Mouse (Mus musculus): ENCODE data around the gene Abca17. TPM values are rescaled to one million over a fixed set of nuclear protein-coding genes. Genes with fewer than 3 reads are reported as not detected.

Gene Abca17
- total RNA-seq, 2 experiments from 2014 or later, result not detected

DNA sequence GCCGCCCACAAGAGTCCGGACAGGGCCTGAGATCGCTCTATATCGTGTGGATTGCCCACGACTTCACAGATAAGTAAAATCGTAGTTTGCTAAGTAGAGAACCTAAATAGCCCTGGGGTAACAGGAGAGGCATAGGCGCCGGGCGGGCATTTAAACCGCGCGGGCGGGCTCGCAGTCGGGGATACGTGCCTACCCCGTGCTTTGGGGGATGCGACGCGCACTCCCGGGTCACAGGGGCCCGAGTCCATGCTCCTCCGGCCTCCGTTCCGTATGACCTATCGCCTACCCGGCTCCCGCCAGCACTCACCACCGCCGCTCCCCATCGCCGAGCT, 99.9 kb downstream of the Abca17 start:
- intact Hi-C loops (cut with DNase I), result no loop called here
- DNase-seq, result no peak

DNA sequence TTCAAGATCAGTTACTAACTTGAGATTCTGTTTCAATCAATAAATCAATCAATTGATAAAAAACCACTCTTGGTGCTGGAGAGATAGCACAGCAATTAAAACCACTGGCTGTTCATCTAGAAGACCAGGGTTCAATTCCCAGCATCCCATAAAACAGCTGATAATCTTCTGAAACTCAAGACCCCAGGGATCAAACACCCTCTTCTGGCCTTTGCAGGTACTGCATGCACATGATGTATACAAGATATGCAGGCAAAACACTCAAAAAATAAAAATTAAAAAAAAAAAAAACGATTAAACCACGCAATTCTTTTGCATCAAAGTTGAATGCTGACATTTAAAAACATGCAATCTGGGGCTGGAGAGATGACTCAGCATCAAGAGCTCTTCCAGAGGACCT, 102.2 kb downstream of the Abca17 start:
- intact Hi-C loops (cut with DNase I), result no loop called here
- no peak for DNase-seq

DNA sequence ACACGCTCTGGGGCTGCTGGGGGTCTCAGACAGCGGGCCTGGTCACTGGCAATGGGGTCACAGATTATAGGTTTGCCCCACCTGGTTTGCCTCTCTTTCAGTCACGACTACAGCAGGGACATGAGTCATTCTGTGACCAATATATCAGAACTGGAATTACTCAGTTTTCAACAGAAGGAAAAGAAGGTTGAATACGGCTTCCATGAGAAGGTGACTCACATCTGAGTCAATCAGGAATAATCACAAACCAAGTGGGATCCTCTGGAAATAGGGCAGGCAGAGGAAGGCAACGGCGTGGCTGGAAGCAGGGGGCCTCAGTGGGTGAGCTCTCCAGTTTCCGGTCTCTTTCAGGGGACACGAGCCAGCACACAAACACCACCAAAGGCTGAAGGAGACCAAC, 106.8 kb downstream of the Abca17 start:
- DNase-seq, result no peak
- intact Hi-C loops (cut with DNase I), result loop anchor here (5.0 kb wide), 1 partner anchor 72 kb away; no protein-coding TSS in a partner anchor

DNA sequence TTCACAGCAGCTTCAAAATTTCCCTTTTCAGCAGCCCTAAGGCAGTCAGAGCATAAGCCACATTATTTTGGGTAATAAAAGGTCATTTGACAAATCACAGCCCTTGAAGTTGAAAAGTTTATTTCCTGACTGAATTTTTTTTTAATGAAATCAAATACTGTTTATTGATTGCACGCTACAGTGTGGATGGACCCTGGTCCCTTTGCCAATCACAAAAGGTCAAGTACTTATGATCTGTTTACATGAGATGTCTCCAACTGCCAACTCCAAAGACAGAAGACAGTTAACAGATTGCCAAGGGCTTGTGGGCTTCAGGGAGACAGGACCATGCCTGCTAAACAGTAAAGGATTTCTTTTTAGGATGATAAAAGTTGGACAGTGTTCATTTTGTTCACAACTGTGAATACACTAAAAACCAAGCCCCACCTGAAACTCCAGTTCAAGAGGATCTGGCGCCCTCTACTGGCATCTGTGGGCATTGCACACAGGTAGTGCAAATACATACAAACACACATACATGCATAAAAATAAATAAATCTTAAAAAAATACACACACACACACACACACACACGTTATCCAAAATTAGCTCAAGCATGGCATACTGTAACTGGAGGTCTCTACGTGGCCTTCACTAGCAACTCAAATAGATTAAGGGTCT, 107.4 kb downstream of the Abca17 start:
- intact Hi-C loops (cut with DNase I), result loop anchor here (5.0 kb wide), 1 partner anchor 71 kb away; no protein-coding TSS in a partner anchor
- DNase-seq, result no peak

DNA sequence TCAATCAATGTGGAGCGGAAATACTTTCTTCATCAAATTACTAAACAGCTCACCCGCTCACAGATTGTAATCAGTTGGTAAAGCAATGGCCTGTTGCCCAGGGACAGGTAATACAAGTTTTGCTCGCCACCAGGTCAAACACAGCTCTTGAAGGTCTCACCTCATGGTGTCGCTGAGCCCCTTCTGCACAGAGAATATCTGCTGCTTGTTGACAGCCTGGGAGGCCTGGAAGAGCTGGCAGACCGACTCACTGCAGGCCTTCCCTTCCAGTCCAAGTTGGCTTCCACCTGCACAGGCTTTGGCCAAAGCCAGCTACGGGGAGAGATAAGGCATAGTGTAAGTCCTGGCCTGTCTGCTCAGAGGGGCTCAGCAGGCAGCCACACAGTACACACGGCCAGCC, 113.9 kb downstream of the Abca17 start:
- intact Hi-C loops (cut with DNase I), result no loop called here
- no peak for DNase-seq

DNA sequence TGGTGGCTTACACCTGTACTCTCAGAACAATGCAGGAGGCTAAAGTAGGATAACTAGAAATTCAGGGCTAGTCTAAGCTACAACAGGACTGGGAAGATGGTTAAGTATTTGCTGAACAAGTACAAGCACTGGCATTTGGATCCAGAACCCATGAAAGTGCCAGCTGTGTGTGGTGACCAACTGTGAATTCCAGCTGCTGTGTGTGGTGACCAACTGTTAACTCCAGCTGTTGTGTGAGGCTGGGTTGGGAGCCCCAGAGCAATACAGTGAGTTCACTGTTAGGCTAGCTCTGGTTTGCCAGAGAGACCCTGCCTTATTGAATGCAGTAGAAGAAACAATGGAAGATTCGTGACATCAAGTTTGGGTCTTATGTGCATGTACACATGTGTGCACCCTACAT, 114.4 kb downstream of the Abca17 start:
- DNase-seq, result no peak
- intact Hi-C loops (cut with DNase I), result no loop called here

DNA sequence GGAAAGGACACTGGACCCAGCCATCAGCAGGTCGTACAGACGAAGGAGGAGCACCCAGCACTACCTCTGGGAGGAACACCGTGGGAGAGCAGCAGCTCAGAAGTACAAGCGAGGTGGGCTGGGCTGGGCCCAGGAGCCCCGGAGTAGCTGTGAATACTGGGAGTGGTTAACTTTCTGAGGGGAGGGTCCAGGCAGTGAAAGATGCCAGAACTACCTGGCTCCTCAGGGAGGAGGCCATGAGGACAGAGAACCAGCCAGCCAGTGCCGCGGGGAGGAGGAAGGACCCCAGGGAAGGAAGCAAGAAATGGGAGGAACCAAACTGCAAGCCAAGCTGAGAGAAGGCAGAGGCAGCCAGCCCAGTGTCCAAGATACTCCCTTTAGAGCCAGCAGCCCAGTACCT, 122.9 kb downstream of the Abca17 start:
- intact Hi-C loops (cut with DNase I), result no loop called here
- DNase-seq, result no peak

DNA sequence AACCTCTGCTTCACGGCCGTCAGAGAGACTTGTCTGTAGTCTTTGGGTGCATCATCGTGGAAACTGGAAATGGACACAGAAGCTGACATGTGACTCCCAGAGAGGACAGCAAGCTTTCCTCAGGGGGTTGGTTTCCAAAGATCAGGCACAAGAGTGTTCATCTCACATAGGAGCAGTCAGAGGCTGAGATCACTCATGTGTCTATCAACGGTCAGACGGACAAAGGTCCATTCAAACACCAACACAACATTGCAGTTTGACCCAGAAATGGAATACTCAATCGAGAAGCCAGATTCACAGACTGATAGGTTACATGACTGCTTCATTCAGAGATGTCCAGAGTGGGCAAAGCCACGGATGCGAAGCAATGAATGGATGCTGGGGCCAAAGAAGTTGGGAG, 124.1 kb downstream of the Abca17 start:
- intact Hi-C loops (cut with DNase I), result no loop called here

DNA sequence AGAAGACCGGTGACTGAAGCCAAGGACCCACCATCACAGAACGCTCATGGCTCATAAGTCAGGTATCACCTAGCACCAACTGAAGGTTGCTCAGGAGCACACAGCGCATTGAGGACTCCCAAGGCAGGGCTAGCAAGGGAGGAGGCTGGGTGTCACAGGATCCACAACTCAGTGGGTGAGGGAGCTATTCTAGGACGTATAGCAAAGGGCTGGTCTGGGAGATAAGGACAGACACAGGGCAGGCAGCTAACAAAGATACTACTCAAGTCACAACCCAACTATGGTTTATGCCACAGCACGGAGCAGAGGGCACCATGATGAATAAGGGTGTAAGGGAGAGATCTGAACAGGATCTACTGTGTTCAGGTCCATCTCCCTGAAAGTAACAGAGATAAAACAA, 125.0 kb downstream of the Abca17 start:
- intact Hi-C loops (cut with DNase I), result no loop called here
- DNase-seq, result no peak

More for the DNA sequence above, 124.1 kb downstream of the Abca17 start:
- DNase-seq, result no peak

DNA sequence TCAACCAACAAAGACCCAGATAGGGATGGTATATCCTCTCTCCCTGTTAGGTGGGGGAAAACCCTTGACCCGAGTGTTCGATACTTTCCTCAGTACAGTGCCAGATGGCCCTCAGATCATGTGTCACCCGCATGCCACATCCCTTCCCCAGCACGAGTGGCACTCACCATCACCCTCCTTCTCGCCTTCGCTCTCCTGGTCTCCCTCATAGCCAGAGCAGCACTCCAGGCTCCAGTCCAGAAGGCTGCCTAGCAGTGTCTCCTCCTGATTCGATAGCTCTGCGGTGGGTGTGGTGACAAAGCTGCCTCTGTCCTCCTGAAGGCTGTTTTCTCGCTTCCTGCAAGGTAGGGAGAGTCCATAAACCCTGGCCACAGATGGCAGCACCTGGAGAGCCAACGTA, 126.1 kb downstream of the Abca17 start:
- no peak for DNase-seq
- intact Hi-C loops (cut with DNase I), result no loop called here

DNA sequence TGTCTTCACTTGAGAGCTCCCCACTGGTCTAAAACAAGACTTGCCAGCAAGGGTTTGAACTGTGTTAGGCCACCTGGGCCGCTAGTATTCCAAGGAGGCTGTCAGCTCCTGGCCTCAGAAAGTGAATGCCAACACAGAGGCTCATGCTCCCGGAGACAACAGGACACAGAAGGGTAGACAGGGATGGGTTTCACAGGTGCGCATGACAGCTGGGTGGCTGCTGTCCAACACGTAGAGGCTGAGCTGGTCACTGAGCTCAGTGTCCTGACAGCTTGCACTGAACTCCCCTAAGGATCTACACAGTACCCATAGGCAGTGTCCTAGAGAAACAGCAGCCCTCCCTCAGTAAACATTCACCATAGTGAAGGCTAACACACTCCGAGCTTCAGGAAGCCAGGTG, 127.4 kb downstream of the Abca17 start:
- DNase-seq, result no peak
- intact Hi-C loops (cut with DNase I), result no loop called here

DNA sequence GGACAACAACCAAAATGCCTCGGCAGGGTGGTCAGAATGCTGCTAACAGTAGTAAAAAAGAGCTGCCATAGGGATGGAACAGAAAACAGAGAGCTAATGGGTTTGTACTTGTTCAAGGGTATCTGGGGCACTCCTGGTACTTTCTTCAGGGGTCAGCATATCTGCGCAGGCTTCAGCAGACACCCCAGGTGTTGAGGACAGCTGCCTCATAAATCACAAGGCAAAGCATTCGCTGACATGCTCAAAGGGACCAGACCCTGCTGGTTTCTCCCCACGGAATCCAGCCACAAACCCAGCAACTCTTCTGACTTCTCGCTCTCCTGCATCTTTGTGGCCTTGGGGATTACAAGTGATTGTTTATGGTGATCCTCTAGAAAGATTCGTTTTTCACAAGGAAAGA, 128.2 kb downstream of the Abca17 start:
- intact Hi-C loops (cut with DNase I), result no loop called here

DNA sequence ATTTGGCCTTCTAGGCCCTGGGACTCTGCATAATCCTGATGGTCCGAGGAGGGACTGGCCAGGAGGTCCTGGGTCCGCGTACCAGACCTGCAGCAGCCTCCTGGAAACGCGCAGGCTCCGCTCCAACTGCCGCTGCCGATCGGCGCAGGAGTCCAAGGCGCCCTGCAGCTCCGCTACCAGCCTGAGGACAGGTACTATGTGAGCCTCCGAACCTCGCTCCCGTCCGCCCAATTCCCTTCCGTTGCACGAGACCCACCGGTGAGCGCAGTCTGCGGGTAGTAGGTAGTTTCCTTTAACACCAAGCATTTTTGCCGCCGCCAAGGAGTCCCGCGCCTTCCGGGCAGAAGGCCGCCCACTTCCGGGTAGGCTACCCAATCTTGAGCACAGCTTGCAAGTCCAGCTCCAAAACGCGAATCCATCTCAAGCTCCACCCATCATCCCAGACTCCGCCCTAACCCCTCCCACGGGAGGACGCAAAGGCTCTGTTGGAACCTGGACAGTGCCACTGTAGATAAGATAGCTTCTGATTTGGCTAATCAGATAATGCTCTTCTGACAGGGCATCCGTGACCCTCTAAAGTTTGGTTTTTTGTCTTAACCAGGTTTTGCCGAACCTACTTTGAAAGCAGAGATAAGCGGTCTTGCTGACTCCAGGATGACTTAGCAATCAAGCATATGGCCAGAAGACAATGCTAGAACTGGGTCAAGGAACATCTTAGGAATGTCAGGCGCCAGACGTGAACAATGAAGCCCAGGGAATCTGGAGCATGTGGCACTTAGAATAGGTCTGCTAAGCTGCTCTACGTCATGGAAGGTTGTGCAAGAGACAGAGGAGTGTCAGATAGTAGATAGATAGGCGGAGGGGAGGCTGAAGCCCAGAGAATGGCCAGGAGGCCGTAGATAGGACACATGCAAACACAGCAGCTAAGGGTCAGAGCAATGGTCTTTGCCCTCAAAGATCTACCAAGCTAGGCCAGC, 130.1 kb downstream of the Abca17 start, which contains the start of gene Tedc2:
Gene Tedc2 (minus strand): TSS at position 417 of the 977 bp plus-strand sequence.
- DNase-seq, result peak; percentile 91 to 93
- intact Hi-C loops (cut with DNase I), result no loop called here

More for the DNA sequence above, 128.2 kb downstream of the Abca17 start:
- no peak for DNase-seq

DNA sequence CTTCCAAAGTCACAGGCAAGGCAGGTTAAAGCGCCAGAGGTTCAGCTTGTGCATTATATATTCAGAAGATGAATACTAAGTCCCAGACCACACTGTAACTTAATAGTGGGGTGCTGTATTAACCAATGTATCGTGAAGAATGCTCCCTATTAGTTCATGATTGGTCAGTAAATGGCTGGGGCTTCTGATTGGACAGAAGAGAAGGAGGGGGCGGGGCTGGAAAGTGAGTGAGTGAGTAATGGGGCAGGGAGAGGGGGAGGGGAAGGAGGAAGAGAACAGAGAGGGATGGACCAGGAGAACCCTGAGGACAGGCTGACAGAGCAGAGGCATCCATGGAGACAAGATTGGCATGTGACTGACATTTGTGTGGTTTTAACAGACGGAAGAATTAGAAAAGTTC, 134.0 kb downstream of the Abca17 start:
- intact Hi-C loops (cut with DNase I), result no loop called here
- no peak for DNase-seq

Small RNAs within 50 kb of the gene (microRNA-seq; reads per million reads assigned to microRNA genes)
- gene Gm24427, result 0 reads per million in 2 experiments
- gene Mir5134, result 0 to 0.36 reads per million in 2 experiments
- 0 reads per million in 2 experiments for gene Mir6965

Other genes with a start within 250 kb of the Abca17 start
- gene Pdpk1, start 200.1 kb downstream of the Abca17 start, total RNA-seq (2021), result 10 to 100 TPM; 35.5 to 39.9 TPM
- gene Amdhd2, start 187.3 kb downstream of the Abca17 start, total RNA-seq (2021), result 10 to 100 TPM in 1 of 2 experiments, 1 to 10 TPM in 1; 8.4 to 10.4 TPM
- 100 to 1,000 TPM; 142 to 153 TPM for gene Atp6v0c, start 181.4 kb downstream of the Abca17 start, total RNA-seq (2021)
- gene Tbc1d24, start 145.5 kb downstream of the Abca17 start, total RNA-seq (2021), result 1 to 10 TPM; 2.9 to 4.4 TPM
- under 1 TPM; 0.33 to 0.35 TPM for gene Ntn3, start 141.5 kb downstream of the Abca17 start, total RNA-seq (2021)
- gene Tedc2, start 130.2 kb downstream of the Abca17 start, total RNA-seq (2021), result 1 to 10 TPM in 1 of 2 experiments, under 1 TPM in 1; 0.96 to 1.1 TPM
- 1 to 10 TPM in 1 of 2 experiments, under 1 TPM in 1; 0.91 to 1.1 TPM for gene Ccnf, start 99.6 kb downstream of the Abca17 start, total RNA-seq (2021)
- gene Abca3, start 882 bp upstream of the Abca17 start, total RNA-seq (2021), result 1 to 10 TPM; 6.5 to 7.4 TPM
- gene Rnps1, start 63.5 kb upstream of the Abca17 start, total RNA-seq (2021), result 10 to 100 TPM; 41.7 to 48.3 TPM
- 100 to 1,000 TPM; 129 to 179 TPM for gene Eci1, start 75.6 kb upstream of the Abca17 start, total RNA-seq (2021)
- under 1 TPM; 0.49 to 0.99 TPM for gene Dnase1l2, start 92.0 kb upstream of the Abca17 start, total RNA-seq (2021)
- gene E4f1, start 119.2 kb upstream of the Abca17 start, total RNA-seq (2021), result 10 to 100 TPM in 1 of 2 experiments, 1 to 10 TPM in 1; 9.5 to 11.7 TPM
- 10 to 100 TPM; 50.7 to 54.6 TPM for gene Pgp, start 119.3 kb upstream of the Abca17 start, total RNA-seq (2021)
- under 1 TPM in 1 of 2 experiments, not detected in 1; 0.26 TPM for gene Bricd5, start 122.8 kb upstream of the Abca17 start, total RNA-seq (2021)
- 10 to 100 TPM; 11.9 to 12.1 TPM for gene Mlst8, start 128.0 kb upstream of the Abca17 start, total RNA-seq (2021)
- under 1 TPM; 0.05 TPM for gene Caskin1, start 137.5 kb upstream of the Abca17 start, total RNA-seq (2021)
- 10 to 100 TPM; 23.7 to 30.2 TPM for gene Traf7, start 176.9 kb upstream of the Abca17 start, total RNA-seq (2021)
- under 1 TPM in 1 of 2 experiments, not detected in 1; 0.20 TPM for gene Rab26, start 183.1 kb upstream of the Abca17 start, total RNA-seq (2021)
- gene Pkd1, start 198.8 kb upstream of the Abca17 start, total RNA-seq (2021), result 10 to 100 TPM; 19.8 to 20.3 TPM

All from gastrocnemius, postnatal 36 days (tissue).